Mouse (Mus musculus): ENCODE measurements around the gene Mindy1. TPM values are rescaled to one million over a fixed set of nuclear protein-coding genes. Genes with fewer than 3 reads are reported as not detected.

Gene Mindy1
- polyA plus RNA-seq, 1 experiment, result 33.9 TPM

GRCm38 (mm10) chr3:95314486-95315093 is 33.4 kb downstream of the Mindy1 start, which contains the start of gene Cers2:
Gene Cers2 (plus strand): TSS chr3:95314791.
- H3K4me3 ChIP-seq (ENCODE audit: insufficient read depth, low read length), result peak within 1 kb of the TSS; percentile 51

GRCm38 (mm10) chr3:95315094-95315843 is 34.1 kb downstream of the Mindy1 start:
- Histone ChIP-seq H3K27ac (ENCODE audit: insufficient read depth, low read length) (peak overlapping the region; percentile 47), H3K4me1 (ENCODE audit: control insufficient read depth, insufficient read depth, low read length) (peaks cover 2% of the 10 kb centered on the region; the same call in 1 of the 2 replicates), H3K4me3 (ENCODE audit: insufficient read depth, low read length) (peak overlapping the region; percentile 51)
- TF ChIP-seq CTCF (IDR thresholded peaks at IDR 0.05; ENCODE audit: extremely low read depth, insufficient read depth, low read length) (no peak), POLR2A (IDR thresholded peaks at IDR 0.05; ENCODE audit: extremely low read depth, insufficient read depth, low read length) (no peak)

More at GRCm38 (mm10) chr3:95314486-95315093, 33.4 kb downstream of the Mindy1 start, which contains the start of gene Cers2:
- H3K27ac ChIP-seq (ENCODE audit: insufficient read depth, low read length), result peak within 1 kb of the TSS; percentile 47
- TF ChIP-seq CTCF (IDR thresholded peaks at IDR 0.05; ENCODE audit: extremely low read depth, insufficient read depth, low read length), result no peak
- TF ChIP-seq POLR2A (IDR thresholded peaks at IDR 0.05; ENCODE audit: extremely low read depth, insufficient read depth, low read length), result no peak
- H3K4me1 ChIP-seq (ENCODE audit: control insufficient read depth, insufficient read depth, low read length), result peaks cover 2% of the 10 kb centered on the region; the same call in 1 of the 2 replicates

DNA sequence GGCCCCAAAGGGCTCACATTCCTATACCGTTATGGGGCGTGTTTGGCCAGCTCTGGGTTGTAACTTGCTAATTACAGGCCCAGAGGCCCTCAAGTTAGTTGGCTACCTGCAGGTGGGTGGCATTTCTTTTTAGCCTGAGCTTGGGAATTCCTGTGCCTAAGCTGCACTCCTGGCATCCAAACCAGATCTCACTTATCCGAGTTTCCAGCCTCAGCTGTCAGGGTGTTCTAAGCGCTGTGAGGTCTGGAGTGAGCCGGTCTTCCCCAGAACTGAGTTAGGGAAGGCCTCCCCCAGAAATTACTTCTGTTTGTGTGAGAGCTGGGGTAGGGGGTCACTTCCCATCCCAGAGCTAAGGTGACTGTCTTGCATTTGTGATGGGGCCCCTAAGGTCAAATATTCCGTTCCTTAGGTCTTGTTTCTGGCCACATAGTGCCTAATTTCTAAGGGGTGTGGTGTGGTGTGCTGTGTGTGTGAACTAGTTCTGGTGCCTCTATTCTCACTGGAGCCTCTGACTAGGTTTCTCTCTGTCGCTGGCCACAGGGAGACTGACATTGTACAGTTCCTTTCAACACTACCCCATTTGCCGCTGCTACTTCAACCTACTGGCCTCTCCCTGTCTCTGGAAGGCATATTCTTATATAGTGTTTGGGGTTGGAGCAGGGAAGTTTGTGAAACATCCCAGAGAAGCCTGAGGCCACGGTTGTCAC is 34.9 kb downstream of the Mindy1 start:
- Histone ChIP-seq H3K27ac (ENCODE audit: insufficient read depth, low read length) (peak overlapping the region; percentile 47), H3K4me1 (ENCODE audit: control insufficient read depth, insufficient read depth, low read length) (peaks cover 2% of the 10 kb centered on the region; the same call in 1 of the 2 replicates), H3K4me3 (ENCODE audit: insufficient read depth, low read length) (peak overlapping the region; percentile 51)
- TF ChIP-seq POLR2A (IDR thresholded peaks at IDR 0.05; ENCODE audit: extremely low read depth, insufficient read depth, low read length) (no peak), CTCF (IDR thresholded peaks at IDR 0.05; ENCODE audit: extremely low read depth, insufficient read depth, low read length) (no peak)

- TF ChIP-seq POLR2A (IDR thresholded peaks at IDR 0.05; ENCODE audit: extremely low read depth, insufficient read depth, low read length) (no peak), CTCF (IDR thresholded peaks at IDR 0.05; ENCODE audit: extremely low read depth, insufficient read depth, low read length) (peak; percentile 59)
- no peak overlapping the region for H3K4me3 ChIP-seq (ENCODE audit: insufficient read depth, low read length)
- H3K4me1 ChIP-seq (ENCODE audit: control insufficient read depth, insufficient read depth, low read length), result peaks cover 2% of the 10 kb centered on the region; the same call in 1 of the 2 replicates
- no peak overlapping the region for H3K27ac ChIP-seq (ENCODE audit: insufficient read depth, low read length)
Observed at GRCm38 (mm10) chr3:95317414-95318080, 36.4 kb downstream of the Mindy1 start.

DNA sequence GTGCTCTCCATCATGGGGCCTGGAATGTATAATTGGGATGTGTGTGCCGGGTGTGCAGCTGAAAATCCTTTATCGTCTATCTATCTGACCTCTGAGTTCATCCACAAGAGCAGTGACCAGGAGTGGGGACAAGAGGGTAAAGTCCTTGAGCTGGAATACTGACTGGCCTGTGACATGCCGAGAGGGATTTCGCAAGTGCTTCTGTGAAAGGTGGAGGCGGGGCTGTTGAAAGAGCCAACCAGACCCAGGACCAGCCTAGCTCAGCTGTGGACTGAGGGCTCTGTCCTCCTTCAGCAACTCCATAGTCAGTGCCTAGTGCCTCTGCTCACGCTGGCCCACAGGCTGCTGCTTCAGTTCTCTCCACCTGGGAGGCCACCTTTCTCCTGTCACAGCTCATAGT is 37.4 kb downstream of the Mindy1 start:
- Histone ChIP-seq H3K27ac (ENCODE audit: insufficient read depth, low read length) (peak overlapping the region; percentile 6; the same call in 1 of the 2 replicates), H3K4me1 (ENCODE audit: control insufficient read depth, insufficient read depth, low read length) (peaks cover 2% of the 10 kb centered on the region; the same call in 1 of the 2 replicates), H3K4me3 (ENCODE audit: insufficient read depth, low read length) (no peak overlapping the region)
- TF ChIP-seq POLR2A (IDR thresholded peaks at IDR 0.05; ENCODE audit: extremely low read depth, insufficient read depth, low read length) (0 out of 2 replicates have a peak, but pooled peaks have one; percentile 39), CTCF (IDR thresholded peaks at IDR 0.05; ENCODE audit: extremely low read depth, insufficient read depth, low read length) (no peak)

- Histone ChIP-seq H3K4me3 (ENCODE audit: insufficient read depth, low read length) (no peak overlapping the region), H3K4me1 (ENCODE audit: control insufficient read depth, insufficient read depth, low read length) (peaks cover 2% of the 10 kb centered on the region; the same call in 1 of the 2 replicates), H3K27ac (ENCODE audit: insufficient read depth, low read length) (0 out of 2 replicates have a peak overlapping the region, but pooled peaks have one; percentile 0)
- no peak for TF ChIP-seq POLR2A (IDR thresholded peaks at IDR 0.05; ENCODE audit: extremely low read depth, insufficient read depth, low read length)
- no peak for TF ChIP-seq CTCF (IDR thresholded peaks at IDR 0.05; ENCODE audit: extremely low read depth, insufficient read depth, low read length)
Observed at GRCm38 (mm10) chr3:95319110-95319509, 38.0 kb downstream of the Mindy1 start.

- H3K4me3 ChIP-seq (ENCODE audit: insufficient read depth, low read length), result no peak overlapping the region
- no peak for TF ChIP-seq CTCF (IDR thresholded peaks at IDR 0.05; ENCODE audit: extremely low read depth, insufficient read depth, low read length)
- TF ChIP-seq POLR2A (IDR thresholded peaks at IDR 0.05; ENCODE audit: extremely low read depth, insufficient read depth, low read length), result no peak
- H3K4me1 ChIP-seq (ENCODE audit: control insufficient read depth, insufficient read depth, low read length), result peaks cover 2% of the 10 kb centered on the region; the same call in 1 of the 2 replicates
- peak overlapping the region; percentile 68 for H3K27ac ChIP-seq (ENCODE audit: insufficient read depth, low read length)
Observed at GRCm38 (mm10) chr3:95319701-95320625, 38.8 kb downstream of the Mindy1 start.

DNA sequence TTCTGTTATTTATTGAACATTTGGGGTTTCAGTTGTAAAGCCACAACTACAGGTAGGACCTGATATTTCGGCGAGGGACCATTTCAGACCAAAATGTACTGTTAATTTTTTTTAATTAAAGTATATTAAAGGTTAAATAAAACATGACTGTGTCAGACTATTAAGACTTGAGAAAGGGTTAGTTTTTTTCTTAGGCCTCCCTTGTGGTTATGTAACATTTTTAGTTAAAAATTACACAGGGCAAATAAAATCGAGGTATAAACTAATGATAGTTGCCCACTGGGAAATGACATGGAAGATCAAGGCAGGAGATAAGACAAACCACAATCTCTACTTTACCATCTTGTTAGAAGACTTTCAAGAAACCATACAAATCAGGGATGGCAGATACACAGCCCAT is 42.3 kb downstream of the Mindy1 start:
- TF ChIP-seq CTCF (IDR thresholded peaks at IDR 0.05; ENCODE audit: extremely low read depth, insufficient read depth, low read length) (no peak), POLR2A (IDR thresholded peaks at IDR 0.05; ENCODE audit: extremely low read depth, insufficient read depth, low read length) (no peak)
- Histone ChIP-seq H3K4me3 (ENCODE audit: insufficient read depth, low read length) (no peak overlapping the region), H3K27ac (ENCODE audit: insufficient read depth, low read length) (no peak overlapping the region), H3K4me1 (ENCODE audit: control insufficient read depth, insufficient read depth, low read length) (no peaks in the 10 kb centered on the region)

All from cortical plate, adult 2 months (tissue).